Mouse (Mus musculus) activated CD4-positive, CD25-positive, alpha-beta regulatory T cell (primary cell): ENCODE results near the gene Gmps. TPM values are rescaled to one million over a fixed set of nuclear protein-coding genes. Genes with fewer than 3 reads are reported as not detected.

Experiments
- polyA plus RNA-seq, 2 experiments: library from polyadenylated mRNA; unstranded; fragments of 100-300 nt; shearing (Covaris generic); gene quantifications; one replicate each; pipeline ENCODE4 v1.2.1; 2017

Gene Gmps
- polyA plus RNA-seq = 10 to 100 TPM; 22.7 to 28.0 TPM

DNA sequence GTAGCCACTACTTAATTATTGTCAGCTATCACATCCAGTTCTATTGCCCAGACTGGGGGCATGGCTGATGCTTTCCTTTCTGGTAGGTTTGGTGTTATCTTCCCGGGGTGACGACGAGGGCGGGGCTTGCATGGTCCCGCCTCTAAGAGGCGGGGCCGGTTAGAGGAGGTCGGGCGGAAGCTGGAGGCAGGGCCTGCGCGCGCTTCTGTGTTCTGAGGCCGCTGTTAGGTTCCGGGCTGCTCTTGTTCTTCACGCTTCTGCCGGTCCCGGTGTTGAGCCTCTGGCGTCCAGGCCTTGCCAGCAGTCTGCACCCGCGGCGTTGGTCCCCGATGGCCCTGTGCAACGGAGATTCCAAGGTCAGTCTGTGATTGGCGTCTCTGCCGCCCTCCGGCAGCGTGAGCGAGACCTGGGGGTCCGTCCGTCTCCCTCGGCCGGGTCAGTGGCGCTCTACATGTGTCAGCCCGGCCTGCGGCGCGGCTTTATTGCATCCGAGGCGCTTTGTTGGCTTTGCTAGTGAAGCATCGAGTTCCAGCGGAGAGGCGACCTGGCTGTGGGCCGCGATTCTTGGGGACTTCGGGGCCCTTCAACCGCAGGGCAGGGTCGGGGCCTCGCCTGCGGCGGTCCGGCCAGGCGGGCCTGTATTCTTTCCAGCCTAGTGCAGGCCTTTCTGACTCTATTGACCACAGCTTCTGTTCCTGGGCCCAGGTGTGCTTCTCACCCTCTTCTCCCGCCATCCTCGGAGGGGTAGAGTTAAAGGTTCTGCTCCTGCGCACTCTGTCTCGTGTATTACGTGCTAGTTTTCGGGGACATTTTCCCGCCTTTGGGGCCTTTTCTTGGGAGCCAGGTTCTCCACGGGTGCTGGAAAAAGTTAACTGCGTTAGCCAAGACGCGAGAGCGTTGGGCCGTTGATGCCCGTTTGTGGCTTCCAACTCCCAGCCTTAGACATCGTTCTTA lies at the start of gene Gmps:
Gmps (plus strand) TSS at position 152 of the 954 bp plus-strand sequence.

GRCm38 (mm10) chr3:63928878-63929859 lies 46.7 kb upstream of the Gmps start, which contains the start of gene E130311K13Rik:
Gene E130311K13Rik (minus strand): TSS chr3:63929472.

GRCm38 (mm10) chr3:63964100-63964921 lies 11.6 kb upstream of the Gmps start, which contains the start of gene Slc33a1:
Gene Slc33a1 (minus strand): TSS chr3:63964768.

Other genes with a start within 250 kb of the Gmps start
- gene Plch1, start 76.6 kb upstream of the Gmps start, polyA plus RNA-seq = under 1 TPM in 1 of 2 experiments, not detected in 1; 0.20 TPM
- 10 to 100 TPM; 10.2 to 10.5 TPM for gene E130311K13Rik, start 46.6 kb upstream of the Gmps start, polyA plus RNA-seq
- 10 to 100 TPM; 23.1 to 26.1 TPM for gene Slc33a1, start 11.3 kb upstream of the Gmps start, polyA plus RNA-seq
- gene Vmn2r1, start 105.4 kb downstream of the Gmps start, polyA plus RNA-seq = not detected
- under 1 TPM in 1 of 2 experiments, not detected in 1; 0.10 TPM for gene Vmn2r2, start 165.8 kb downstream of the Gmps start, polyA plus RNA-seq